Mouse (Mus musculus) gonadal fat pad, adult 2 months (tissue): ENCODE results near the gene Olfr904. TPM values are rescaled to one million over a fixed set of nuclear protein-coding genes. Genes with fewer than 3 reads are reported as not detected.
"Not testable (repeated sequence)": the region's sequence is repeated elsewhere in the genome, so short reads cannot be mapped to it uniquely, and the experiment has no call there.

Source experiments
- DNase-seq: peaks from one replicate; pipeline ENCODE4 v3.0.0-alpha.2; 2012; ENCODE audit warnings: low read depth
- polyA plus RNA-seq: library from polyadenylated mRNA; depleted of rRNA; stranded (reverse); fragments of >200 nt; gene quantifications from 2 replicates; pipeline ENCODE4 v1.2.3, GENCODE M21; 2012; rRNA removed

Gene Olfr904
- not detected in 2 replicates for polyA plus RNA-seq

DNA sequence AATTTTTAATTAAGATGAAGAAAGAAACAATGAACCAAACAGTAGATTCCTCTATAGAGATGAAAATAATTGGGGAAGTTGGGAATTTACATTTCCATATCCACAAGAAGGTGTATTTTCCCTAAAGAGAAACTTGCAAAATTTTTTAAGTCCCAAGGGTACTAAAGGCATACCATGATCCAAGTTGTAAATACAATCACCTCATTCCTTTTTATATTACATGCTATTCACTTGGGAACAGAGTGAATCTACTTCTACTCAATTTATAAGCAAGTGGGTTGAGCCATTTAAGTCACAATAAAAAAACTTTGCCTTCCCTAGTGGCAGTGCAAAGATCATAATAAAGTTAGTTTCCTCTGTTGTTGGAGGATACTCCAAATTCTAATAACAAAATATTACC, at the start of gene Olfr904:
Olfr904 (plus strand) TSS at position 301 of the 400 bp plus-strand sequence.
- DNase-seq = no peak

DNA sequence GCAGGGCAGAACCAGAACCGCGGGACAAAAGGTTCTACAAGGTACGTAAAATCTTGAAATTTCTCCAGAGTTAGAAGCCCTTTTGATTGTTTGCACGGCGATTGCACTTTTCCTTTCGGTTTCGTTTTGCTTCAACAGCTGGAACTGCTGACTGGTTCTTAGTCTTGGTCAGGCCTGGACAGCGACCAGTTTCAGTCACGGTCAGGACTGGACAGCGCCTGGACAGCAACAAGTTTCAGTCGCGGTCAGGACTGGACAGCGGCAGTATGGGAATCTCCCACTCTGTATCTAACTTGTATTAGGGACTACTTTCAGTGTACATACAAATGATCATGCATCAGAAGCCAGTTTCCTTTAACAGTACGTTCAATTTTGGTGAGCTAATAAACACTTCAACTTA, 49.4 kb upstream of the Olfr904 start:
- not testable (repeated sequence) for DNase-seq

DNA sequence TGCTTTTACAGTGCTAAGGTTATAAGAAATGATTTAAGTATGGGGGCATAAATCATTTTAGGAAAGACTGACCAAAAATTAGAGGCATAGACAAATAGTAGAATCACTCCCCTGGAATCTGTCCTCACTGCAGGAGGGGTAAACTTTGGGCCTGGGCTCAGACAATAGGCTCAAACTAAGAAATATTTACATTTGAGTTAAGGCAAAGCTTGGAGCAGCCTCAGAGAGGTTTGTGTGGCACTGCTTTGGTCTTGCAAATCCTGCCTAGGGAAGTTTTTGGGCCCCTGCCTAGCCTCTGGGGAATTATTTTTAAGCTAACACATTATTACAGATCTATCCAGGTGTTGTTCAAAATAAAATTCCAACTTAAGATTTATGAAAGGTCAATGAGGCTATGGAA, 39.1 kb upstream of the Olfr904 start:
- no peak for DNase-seq

DNA sequence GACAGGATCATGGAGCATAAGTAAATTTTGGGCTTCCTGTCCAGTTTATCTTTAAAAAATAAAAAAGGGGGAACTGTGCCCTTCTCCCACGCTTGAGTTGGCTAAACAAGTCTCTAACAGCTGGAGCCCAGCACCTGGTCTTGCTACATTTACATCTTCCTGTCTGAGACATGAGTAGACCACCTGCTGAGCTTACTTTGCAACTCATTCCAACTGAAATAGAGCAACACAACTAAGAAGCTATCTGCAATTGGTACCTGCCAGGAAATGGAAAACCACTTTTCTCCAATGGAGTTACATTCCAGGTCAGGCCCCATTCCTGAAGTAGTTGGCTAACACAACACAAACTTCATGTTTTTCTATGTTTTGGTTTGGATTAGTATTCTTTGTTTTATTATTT, 35.9 kb upstream of the Olfr904 start:
- DNase-seq = no peak

DNA sequence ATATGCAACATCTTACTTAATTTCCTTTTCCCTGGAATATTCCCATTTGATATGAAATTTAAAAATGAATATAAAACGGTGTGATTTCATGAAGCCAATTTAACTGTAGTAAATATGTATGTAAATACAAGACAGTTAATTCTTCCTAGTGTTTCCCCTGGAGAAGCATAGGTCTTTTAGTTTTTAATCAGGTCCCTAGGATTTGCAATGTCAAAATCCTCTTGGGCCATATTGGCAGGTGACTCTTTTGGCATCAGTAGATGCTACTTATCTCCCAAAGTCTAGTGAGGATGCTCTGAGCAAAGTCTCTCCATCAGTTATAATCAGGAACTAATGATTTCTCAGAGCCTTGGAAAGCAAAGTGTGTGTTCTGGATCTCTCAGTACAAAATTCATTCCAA, 33.8 kb upstream of the Olfr904 start, which contains the start of gene Olfr901:
Olfr901 (plus strand) TSS at position 301 of the 400 bp plus-strand sequence.
- no peak for DNase-seq

DNA sequence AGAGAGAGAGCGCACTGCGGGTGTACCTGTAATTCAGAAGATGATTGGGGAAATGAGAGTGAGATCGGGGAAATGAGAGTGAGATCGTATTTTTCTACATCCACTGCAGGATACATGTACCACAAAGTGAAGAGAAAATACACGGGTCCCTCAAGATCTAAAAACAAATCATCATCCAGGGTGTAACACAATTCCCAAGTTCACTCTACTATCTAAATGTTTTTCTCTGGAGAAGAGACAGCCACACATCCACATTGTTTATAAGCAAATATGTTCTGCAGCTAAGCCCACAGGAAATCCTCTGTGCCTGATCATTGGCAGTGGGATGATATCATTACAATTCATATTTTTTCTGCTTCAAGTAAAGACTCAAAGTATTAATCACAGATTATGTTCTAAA, 15.6 kb upstream of the Olfr904 start, which contains the start of gene Olfr902:
Olfr902 (plus strand) TSS at position 301 of the 400 bp plus-strand sequence.
- DNase-seq = no peak

DNA sequence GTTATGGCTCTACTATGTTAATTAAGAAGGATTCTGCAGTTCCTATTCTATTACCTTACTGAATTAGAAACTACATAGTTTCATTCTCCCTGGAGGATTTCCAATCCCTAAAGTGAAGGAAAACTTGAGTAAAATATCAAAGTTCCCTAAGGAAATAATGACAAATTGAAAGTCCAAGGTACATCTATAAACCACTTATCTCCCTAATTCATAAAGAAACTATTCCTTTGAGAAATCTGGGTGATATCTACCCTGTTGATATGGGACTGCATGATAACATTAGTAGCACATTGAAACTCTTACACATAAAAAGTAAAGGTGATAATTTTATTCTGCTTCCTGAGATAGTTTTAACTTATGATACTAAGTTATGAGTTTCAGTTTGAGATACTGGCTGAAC, 7.9 kb downstream of the Olfr904 start, which contains the start of gene Olfr905:
Olfr905 (plus strand) TSS at position 301 of the 400 bp plus-strand sequence.
- DNase-seq = no peak

DNA sequence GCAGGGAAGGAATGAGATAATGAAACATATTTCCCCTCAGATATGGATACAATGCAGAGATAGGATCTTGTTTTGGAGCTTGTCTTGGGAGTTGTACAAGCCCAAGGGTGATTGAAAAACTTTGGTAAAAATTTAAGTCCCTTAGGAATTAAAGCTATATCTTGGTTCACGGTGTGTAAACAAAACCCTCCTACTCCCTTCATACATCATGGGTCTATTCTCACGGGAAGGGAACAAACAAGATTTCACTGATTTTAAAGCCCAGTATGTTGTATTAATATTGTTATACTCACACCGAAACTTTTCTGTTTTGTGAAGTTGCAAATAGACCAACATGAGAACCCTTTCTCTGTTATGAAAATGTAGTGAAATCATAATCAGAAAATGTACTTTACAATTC, 23.8 kb downstream of the Olfr904 start, which contains the start of gene Olfr906:
Olfr906 (plus strand) TSS at position 301 of the 400 bp plus-strand sequence.
- DNase-seq = no peak

DNA sequence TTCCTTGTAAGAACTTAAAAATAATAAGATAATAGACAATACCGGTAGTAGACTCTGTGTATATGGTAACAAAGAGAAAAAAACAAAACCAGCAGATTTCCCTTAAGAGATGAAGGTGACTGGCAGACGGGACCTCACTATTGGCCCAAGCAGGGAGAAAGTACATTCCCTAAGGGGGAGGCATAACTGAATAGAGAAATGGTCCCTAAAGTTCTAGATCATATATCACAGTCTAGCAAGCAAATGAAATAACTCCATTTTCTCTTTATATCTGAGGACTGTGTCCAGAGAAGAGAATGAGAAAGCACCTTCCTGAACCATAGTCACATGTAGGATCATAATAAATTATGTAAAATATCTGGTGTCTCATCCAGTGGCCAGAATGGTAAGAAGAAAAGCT, 32.6 kb downstream of the Olfr904 start, which contains the start of gene Olfr907:
Olfr907 (plus strand) TSS at position 301 of the 400 bp plus-strand sequence.
- DNase-seq = no peak

DNA sequence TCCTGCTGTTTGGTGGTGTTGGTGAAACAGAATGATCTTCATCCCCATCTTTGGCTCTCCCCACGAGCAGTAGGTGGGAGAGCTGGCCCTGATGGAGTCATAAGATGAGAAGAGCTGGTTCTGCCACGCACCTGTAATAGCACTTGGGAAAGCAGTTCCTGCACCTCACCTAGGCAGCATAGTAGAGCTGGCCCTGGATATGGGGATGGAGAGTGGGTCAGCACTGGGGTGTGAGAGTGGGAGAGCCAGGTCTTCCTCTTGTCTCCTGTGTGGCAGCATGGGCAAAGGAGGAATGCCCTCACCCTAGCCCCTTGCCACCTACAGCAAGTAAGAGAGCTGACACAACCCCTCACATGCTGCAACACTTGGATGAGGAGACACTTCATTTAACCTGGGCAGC, 49.4 kb downstream of the Olfr904 start:
- DNase-seq = no peak

Other genes with a start within 250 kb of the Olfr904 start
- gene Olfr894, start 245.1 kb upstream of the Olfr904 start, polyA plus RNA-seq = not detected in 2 replicates
- not detected in 2 replicates for gene Olfr143, start 210.4 kb upstream of the Olfr904 start, polyA plus RNA-seq
- gene Olfr895, start 195.3 kb upstream of the Olfr904 start, polyA plus RNA-seq = not detected in 2 replicates
- gene Olfr896-ps1, start 172.0 kb upstream of the Olfr904 start, polyA plus RNA-seq = not detected in 2 replicates
- not detected in 2 replicates for gene Olfr25, start 134.1 kb upstream of the Olfr904 start, polyA plus RNA-seq
- gene Olfr898, start 114.7 kb upstream of the Olfr904 start, polyA plus RNA-seq = not detected in 2 replicates
- gene Olfr250, start 96.2 kb upstream of the Olfr904 start, polyA plus RNA-seq = not detected in 2 replicates
- gene Olfr251, start 86.1 kb upstream of the Olfr904 start, polyA plus RNA-seq = not detected in 2 replicates
- gene Olfr147, start 61.4 kb upstream of the Olfr904 start, polyA plus RNA-seq = not detected in 2 replicates
- not detected in 2 replicates for gene Olfr901, start 33.7 kb upstream of the Olfr904 start, polyA plus RNA-seq
- gene Olfr902, start 15.5 kb upstream of the Olfr904 start, polyA plus RNA-seq = not detected in 2 replicates
- gene Olfr905, start 8.0 kb downstream of the Olfr904 start, polyA plus RNA-seq = not detected in 2 replicates
- gene Olfr906, start 23.9 kb downstream of the Olfr904 start, polyA plus RNA-seq = not detected in 2 replicates
- gene Olfr907, start 32.7 kb downstream of the Olfr904 start, polyA plus RNA-seq = not detected in 2 replicates
- not detected in 2 replicates for gene Olfr911-ps1, start 58.4 kb downstream of the Olfr904 start, polyA plus RNA-seq
- not detected in 2 replicates for gene Olfr910, start 74.7 kb downstream of the Olfr904 start, polyA plus RNA-seq
- gene Olfr912, start 117.0 kb downstream of the Olfr904 start, polyA plus RNA-seq = not detected in 2 replicates
- not detected in 2 replicates for gene Olfr913, start 129.6 kb downstream of the Olfr904 start, polyA plus RNA-seq
- not detected in 2 replicates for gene Olfr914, start 142.0 kb downstream of the Olfr904 start, polyA plus RNA-seq
- not detected in 2 replicates for gene Olfr916, start 196.7 kb downstream of the Olfr904 start, polyA plus RNA-seq
- not detected in 2 replicates for gene Olfr917, start 202.7 kb downstream of the Olfr904 start, polyA plus RNA-seq
- not detected in 2 replicates for gene Olfr918, start 211.5 kb downstream of the Olfr904 start, polyA plus RNA-seq
- gene Olfr919, start 240.5 kb downstream of the Olfr904 start, polyA plus RNA-seq = not detected in 2 replicates